Mouse (Mus musculus): ENCODE results near the gene Smad6.

GRCm38 (mm10) chr9:64024976-64025375, 3.1 kb upstream of the Smad6 start:
- TF ChIP-seq HCFC1 (IDR thresholded peaks at IDR 0.05; ENCODE audit: borderline replicate concordance, insufficient read depth, low read length) = no peak
- no peak for TF ChIP-seq MAFK (IDR thresholded peaks at IDR 0.05; ENCODE audit: insufficient read depth, low read depth, low read length)
- TF ChIP-seq ZNF384 (IDR thresholded peaks at IDR 0.05; ENCODE audit: low read depth, low read length) = no peak
- no peak for TF ChIP-seq ZC3H11A (IDR thresholded peaks at IDR 0.05; ENCODE audit: borderline replicate concordance, low read depth, low read length)

Data from ES-E14 (cell line).